Mouse (Mus musculus) intestine, embryonic 14.5 days (tissue): Measurements from ENCODE around the gene Tgfbi. TPM values are rescaled to one million over a fixed set of nuclear protein-coding genes. Genes with fewer than 3 reads are reported as not detected.

Experiments
- ATAC-seq: fragments of 200-750 bp; cut with Nextera tagmentation; replicated peaks from 2 replicates; pipeline ENCODE4 v1.8.0; 2017; ENCODE audit warnings: low read depth, moderate number of reproducible peaks, moderate TSS enrichment, moderate library complexity; ENCODE audit not compliant: low FRiP score, low TSS enrichment
- DNase-seq: peaks from one replicate; pipeline ENCODE4 v3.0.0-alpha.2; 2018; ENCODE audit warnings: low spot score
- H3K27ac ChIP-seq: fragments of 300-500 bp; sonication (generic); 2 replicates; pipeline ENCODE4 v1.5.1; 2014; ENCODE audit warnings: low read depth, mild to moderate bottlenecking, control low read depth
- H3K27me3 ChIP-seq: fragments of 300-500 bp; sonication (generic); replicated peaks from 2 replicates; pipeline ENCODE4 v1.6.1; 2014; ENCODE audit warnings: low read length, control low read depth; ENCODE audit not compliant: control insufficient read depth, insufficient read depth
- H3K36me3 ChIP-seq: fragments of 300-500 bp; sonication (generic); 2 replicates; pipeline ENCODE4 v1.6.1; 2014; ENCODE audit warnings: low read length, control low read depth; ENCODE audit not compliant: control insufficient read depth, insufficient read depth
- H3K4me1 ChIP-seq: fragments of 300-500 bp; sonication (generic); replicated peaks from 2 replicates; pipeline ENCODE4 v1.6.1; 2014; ENCODE audit warnings: low read length, control low read depth, mixed read lengths; ENCODE audit not compliant: control insufficient read depth, insufficient read depth
- H3K4me2 ChIP-seq: fragments of 300-500 bp; sonication (generic); 2 replicates; pipeline ENCODE4 v1.6.1; 2014; ENCODE audit warnings: low read length
- H3K4me3 ChIP-seq: fragments of 300-500 bp; sonication (generic); 2 replicates; pipeline ENCODE4 v1.5.1; 2014; ENCODE audit warnings: low read depth, low read length, control low read depth, mixed read lengths
- H3K9ac ChIP-seq: fragments of 300-500 bp; sonication (generic); 2 replicates; pipeline ENCODE4 v1.6.1; 2014; ENCODE audit warnings: mild to moderate bottlenecking, low read length
- H3K9me3 ChIP-seq: fragments of 300-500 bp; sonication (generic); 2 replicates; pipeline ENCODE4 v1.6.1; 2016; ENCODE audit warnings: low read length, control low read depth; ENCODE audit not compliant: control insufficient read depth
- WGBS: fragments of 180-500 bp; shearing (Covaris S2); extraction: QIAGEN DNeasy Blood & Tissue Kit; methylation state at CpG from one replicate; pipeline ENCODE4 v1.1.7; 2014; 5-methylcytosine and 5-hydroxymethylcytosine counted together
- polyA plus RNA-seq: library from polyadenylated mRNA; unstranded; fragments of >200 nt; fragmentation: Nextera tagmentation; extraction: Ambion mirVana; gene quantifications from 2 replicates; pipeline ENCODE4 v1.2.1, GENCODE M21; 2014

Gene Tgfbi
- polyA plus RNA-seq, result 123 and 163 TPM in 2 replicates

DNA sequence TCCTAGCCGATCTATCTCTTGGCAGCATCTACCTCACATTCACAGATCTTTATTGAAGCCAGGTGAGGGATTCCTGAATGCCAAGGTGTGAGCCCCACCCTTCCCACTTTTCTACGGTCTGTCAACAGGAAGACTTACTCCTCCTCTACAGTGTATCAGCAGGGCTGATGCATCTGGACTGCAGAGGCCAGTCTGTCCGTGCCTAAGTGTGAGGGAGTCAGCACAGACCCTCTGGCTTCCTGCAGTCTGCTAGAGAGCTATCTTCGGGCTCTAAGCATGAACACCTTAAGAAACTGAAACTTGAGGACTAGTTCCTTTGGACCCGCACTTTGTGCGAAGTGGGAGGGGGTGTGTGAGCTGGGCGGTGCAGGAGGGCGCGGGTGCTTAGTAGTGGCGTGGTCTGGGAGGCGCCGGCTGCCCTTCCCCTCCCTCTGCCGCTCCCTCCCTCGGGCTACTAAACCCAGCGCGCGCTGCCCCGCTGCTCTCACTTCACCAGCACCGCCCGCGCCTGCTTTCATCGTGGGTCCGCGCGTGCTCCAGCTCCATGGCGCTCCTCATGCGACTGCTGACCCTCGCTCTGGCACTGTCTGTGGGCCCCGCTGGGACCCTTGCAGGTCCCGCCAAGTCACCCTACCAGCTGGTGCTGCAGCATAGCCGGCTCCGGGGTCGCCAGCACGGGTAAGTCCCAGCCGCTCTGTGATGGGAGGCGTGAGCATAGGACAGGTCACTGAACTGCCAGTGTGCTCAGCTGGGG is at the start of gene Tgfbi:
Gene Tgfbi (plus strand): TSS at position 421 of the 754 bp plus-strand sequence.
- WGBS, result 2% methylated on average over 36 of the region's 36 CpGs
- ATAC-seq, result peak; percentile 80
- Histone ChIP-seq H3K36me3 (0 out of 2 replicates have a peak, but pooled peaks cover 6% of the 10 kb centered on the region), H3K9me3 (no peaks in the 10 kb centered on the region), H3K4me1 (peaks cover 74% of the 10 kb centered on the region), H3K27ac (peak within 1 kb of the TSS; percentile 60), H3K4me3 (peak within 1 kb of the TSS; percentile 58), H3K4me2 (peak within 1 kb of the TSS; percentile 92), H3K9ac (peak within 1 kb of the TSS; percentile 72), H3K27me3 (no peaks in the 10 kb centered on the region; the same call in 1 of the 2 replicates)
- DNase-seq, result peak; percentile 82

DNA sequence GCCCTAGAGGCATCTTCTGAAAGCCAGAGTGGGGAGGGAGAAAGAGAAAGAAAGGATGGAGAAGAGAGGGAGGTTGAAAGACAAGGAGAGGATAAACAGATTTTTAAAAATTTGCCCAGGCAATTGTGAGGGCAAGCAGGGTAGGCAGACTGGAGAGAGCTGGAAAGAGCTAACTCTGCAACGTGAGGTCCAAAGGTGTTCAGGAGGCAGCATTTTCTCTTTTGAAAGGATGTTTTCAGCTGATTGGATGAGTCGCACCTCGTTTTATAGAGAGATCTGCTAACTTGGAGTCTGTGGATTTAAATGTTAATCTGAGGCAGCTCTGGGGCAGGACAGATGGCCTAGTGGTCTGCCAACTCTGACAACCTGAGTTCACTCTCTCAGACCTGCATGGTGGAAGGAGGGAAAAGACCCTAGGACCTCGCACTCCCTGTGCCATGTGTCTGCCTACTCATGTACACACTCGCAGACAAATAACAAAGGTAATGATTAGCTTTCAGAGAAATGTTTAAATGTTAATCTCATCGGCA is 49.4 kb upstream of the Tgfbi start:
- WGBS, result 79% methylated on average over 6 of the region's 6 CpGs
- ATAC-seq (no peak), DNase-seq (no peak)
- H3K4me2 ChIP-seq, result no peak overlapping the region
- no peak overlapping the region for H3K9ac ChIP-seq
- no peaks in the 10 kb centered on the region for H3K27me3 ChIP-seq
- H3K27ac ChIP-seq, result no peak overlapping the region
- no peaks in the 10 kb centered on the region for H3K9me3 ChIP-seq
- H3K4me3 ChIP-seq, result no peak overlapping the region
- H3K36me3 ChIP-seq, result no peaks in the 10 kb centered on the region
- H3K4me1 ChIP-seq, result 0 out of 2 replicates have a peak, but pooled peaks cover 11% of the 10 kb centered on the region

- no peak for DNase-seq
- Histone ChIP-seq H3K4me1 (0 out of 2 replicates have a peak, but pooled peaks cover 6% of the 10 kb centered on the region), H3K9ac (no peak overlapping the region), H3K27ac (no peak overlapping the region), H3K27me3 (no peaks in the 10 kb centered on the region), H3K4me2 (no peak overlapping the region), H3K9me3 (no peaks in the 10 kb centered on the region), H3K36me3 (no peaks in the 10 kb centered on the region), H3K4me3 (no peak overlapping the region)
- 73% methylated on average over 8 of the region's 8 CpGs for WGBS
- ATAC-seq, result no peak
Measured at GRCm38 (mm10) chr13:56561129-56561528, 48.2 kb upstream of the Tgfbi start.

GRCm38 (mm10) chr13:56563075-56563474 is 46.2 kb upstream of the Tgfbi start:
- DNase-seq (no peak), ATAC-seq (no peak)
- no peaks in the 10 kb centered on the region for H3K36me3 ChIP-seq
- H3K4me1 ChIP-seq, result peaks cover 6% of the 10 kb centered on the region; the same call in 1 of the 2 replicates
- no peak overlapping the region for H3K9ac ChIP-seq
- H3K27ac ChIP-seq, result no peak overlapping the region
- WGBS, result 40% methylated on average over 6 of the region's 6 CpGs
- no peak overlapping the region for H3K4me3 ChIP-seq
- no peak overlapping the region for H3K4me2 ChIP-seq
- H3K27me3 ChIP-seq, result no peaks in the 10 kb centered on the region
- no peaks in the 10 kb centered on the region for H3K9me3 ChIP-seq

DNA sequence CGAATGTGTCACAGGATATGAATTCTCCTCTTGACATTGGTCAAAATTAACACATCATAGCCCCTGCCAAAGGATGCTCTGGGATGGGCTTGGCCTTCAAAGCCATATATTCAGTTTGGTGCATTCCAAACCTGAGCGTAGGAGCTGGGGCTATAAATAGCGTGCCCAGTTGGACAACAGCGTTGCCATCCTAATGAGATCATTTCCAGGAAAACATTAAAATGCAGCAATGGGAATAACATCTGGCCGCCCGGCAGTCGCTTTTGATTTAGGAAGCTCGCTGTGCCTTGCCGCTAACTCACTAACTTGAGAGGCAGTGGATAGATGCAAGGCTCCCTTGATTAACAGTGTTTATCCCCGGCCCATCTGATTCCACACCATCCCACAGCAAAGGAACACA is 43.0 kb upstream of the Tgfbi start:
- 43% methylated on average over 10 of the region's 10 CpGs for WGBS
- Histone ChIP-seq H3K4me2 (no peak overlapping the region), H3K9ac (no peak overlapping the region), H3K9me3 (no peaks in the 10 kb centered on the region), H3K36me3 (no peaks in the 10 kb centered on the region), H3K4me1 (peaks cover 3% of the 10 kb centered on the region; the same call in 1 of the 2 replicates), H3K4me3 (no peak overlapping the region), H3K27ac (no peak overlapping the region), H3K27me3 (no peaks in the 10 kb centered on the region)
- no peak for DNase-seq
- no peak for ATAC-seq

GRCm38 (mm10) chr13:56571645-56572044 is 37.7 kb upstream of the Tgfbi start:
- Histone ChIP-seq H3K27me3 (no peaks in the 10 kb centered on the region), H3K4me2 (no peak overlapping the region), H3K9ac (no peak overlapping the region), H3K9me3 (no peaks in the 10 kb centered on the region), H3K36me3 (no peaks in the 10 kb centered on the region), H3K4me1 (peaks cover 24% of the 10 kb centered on the region), H3K4me3 (no peak overlapping the region), H3K27ac (no peak overlapping the region)
- DNase-seq (no peak), ATAC-seq (no peak)
- 77% methylated on average over 8 of the region's 8 CpGs for WGBS

GRCm38 (mm10) chr13:56575074-56575473 is 34.2 kb upstream of the Tgfbi start:
- 75% methylated on average over 4 of the region's 4 CpGs for WGBS
- DNase-seq (no peak), ATAC-seq (no peak)
- no peak overlapping the region for H3K4me3 ChIP-seq
- H3K27me3 ChIP-seq, result no peaks in the 10 kb centered on the region
- no peak overlapping the region for H3K9ac ChIP-seq
- H3K4me2 ChIP-seq, result no peak overlapping the region
- H3K36me3 ChIP-seq, result no peaks in the 10 kb centered on the region
- H3K4me1 ChIP-seq, result peaks cover 29% of the 10 kb centered on the region
- no peaks in the 10 kb centered on the region for H3K9me3 ChIP-seq
- peak overlapping the region; percentile 94 for H3K27ac ChIP-seq

DNA sequence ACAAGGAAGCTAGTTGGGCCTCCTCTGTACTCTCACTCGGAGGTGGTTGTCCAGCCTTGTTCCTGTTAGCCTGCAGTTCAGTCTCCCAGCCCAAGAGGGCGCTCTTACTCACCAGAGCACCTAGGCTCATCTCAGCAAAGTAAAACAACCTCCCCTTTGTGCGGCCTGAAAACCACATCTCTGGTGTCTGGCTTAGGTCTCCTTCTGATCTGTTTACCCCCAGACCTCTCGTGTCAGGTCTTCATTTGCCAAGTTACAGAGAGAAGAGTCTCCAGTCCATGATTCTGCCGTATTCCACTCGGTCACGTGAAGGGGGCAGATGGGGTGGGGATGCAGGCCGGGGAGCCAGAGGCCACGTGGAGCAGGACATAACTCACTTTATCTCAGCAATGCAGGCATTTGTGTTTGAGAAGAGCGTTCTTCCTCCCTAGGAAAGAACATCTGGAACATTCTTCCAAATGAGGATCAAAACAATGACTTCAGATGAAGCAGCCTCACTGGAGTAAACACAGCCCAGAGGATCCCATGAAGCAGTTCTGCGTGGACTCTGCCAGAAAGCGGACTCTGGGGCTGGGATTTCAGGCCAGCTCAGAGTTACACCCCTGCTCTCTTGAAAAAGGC is 33.5 kb upstream of the Tgfbi start:
- Histone ChIP-seq H3K27me3 (no peaks in the 10 kb centered on the region), H3K27ac (peak overlapping the region; percentile 94), H3K4me2 (no peak overlapping the region), H3K4me1 (peaks cover 35% of the 10 kb centered on the region), H3K4me3 (no peak overlapping the region), H3K36me3 (no peaks in the 10 kb centered on the region), H3K9ac (no peak overlapping the region), H3K9me3 (no peaks in the 10 kb centered on the region)
- 17% methylated on average over 12 of the region's 12 CpGs for WGBS
- ATAC-seq (peak; percentile 72), DNase-seq (peak; percentile 90)
